Mouse (Mus musculus) forebrain, postnatal 0 days (tissue): ENCODE data around the gene AF067061. TPM values are rescaled to one million over a fixed set of nuclear protein-coding genes. Genes with fewer than 3 reads are reported as not detected.
"Not testable (repeated sequence)": the region's sequence is repeated elsewhere in the genome, so short reads cannot be mapped to it uniquely, and the experiment has no call there.

ENCODE experiments used
- ATAC-seq: fragments of 200-750 bp; cut with Nextera tagmentation; 2 replicates; pipeline ENCODE4 v1.8.0; 2017; ENCODE audit warnings: mild to moderate bottlenecking, moderate library complexity
- DNase-seq: peaks from one replicate; pipeline ENCODE4 v3.0.0-alpha.2; 2015
- H3K27ac ChIP-seq: fragments of 300-500 bp; sonication (generic); 2 replicates; pipeline ENCODE4 v1.5.1; 2014; ENCODE audit warnings: low read depth, mild to moderate bottlenecking, antibody characterized with exemption, low read length, moderate library complexity, mixed read lengths
- H3K27me3 ChIP-seq: fragments of 300-500 bp; sonication (generic); 2 replicates; pipeline ENCODE4 v1.6.1; 2014; ENCODE audit warnings: mild to moderate bottlenecking, low read length, mixed read lengths; ENCODE audit not compliant: insufficient read depth
- H3K36me3 ChIP-seq: fragments of 300-500 bp; sonication (generic); 2 replicates; pipeline ENCODE4 v1.6.1; 2014; ENCODE audit warnings: mild to moderate bottlenecking, moderate library complexity; ENCODE audit not compliant: insufficient read depth
- H3K4me1 ChIP-seq: fragments of 300-500 bp; sonication (generic); 2 replicates; pipeline ENCODE4 v1.6.1; 2014; ENCODE audit warnings: antibody characterized with exemption; ENCODE audit not compliant: insufficient read depth
- H3K4me2 ChIP-seq: fragments of 300-500 bp; sonication (generic); 2 replicates; pipeline ENCODE4 v1.6.1; 2014; ENCODE audit warnings: low read depth, mild to moderate bottlenecking, moderate library complexity
- H3K4me3 ChIP-seq: fragments of 300-500 bp; sonication (generic); 2 replicates; pipeline ENCODE4 v1.5.1; 2014; ENCODE audit warnings: low read depth, low read length, mixed read lengths
- H3K9ac ChIP-seq: fragments of 300-500 bp; sonication (generic); 2 replicates; pipeline ENCODE4 v1.6.1; 2014; ENCODE audit warnings: mild to moderate bottlenecking
- H3K9me3 ChIP-seq: fragments of 300-500 bp; sonication (generic); 2 replicates; pipeline ENCODE4 v1.6.1; 2016; ENCODE audit warnings: low read length
- CTCF ChIP-seq: sonication (generic); IDR thresholded peaks from 2 replicates; pipeline ENCODE4 v1.5.1; 2016; ENCODE audit warnings: antibody characterized with exemption, control low read depth, low read depth
- whole genome bisulfite sequencing: fragments of 180-500 bp; shearing (Covaris S2); extraction: QIAGEN DNeasy Blood & Tissue Kit; methylation state at CpG from one replicate; pipeline ENCODE4 v1.1.7; 2014; 5-methylcytosine and 5-hydroxymethylcytosine counted together
- polyA plus RNA-seq: library from polyadenylated mRNA; unstranded; fragments of >200 nt; fragmentation: Nextera tagmentation; extraction: Ambion mirVana; gene quantifications from 2 replicates; pipeline ENCODE4 v1.2.1, GENCODE M21; 2015
- total RNA-seq: library from RNA; depleted of rRNA; stranded (reverse); fragments of >200 nt; gene quantifications from 2 replicates; pipeline ENCODE4 v1.2.3, GENCODE M21; 2014; rRNA removed

The AF067061 gene
- total and polyA plus RNA-seq, 2 experiments from 2014 or later: not detected

DNA sequence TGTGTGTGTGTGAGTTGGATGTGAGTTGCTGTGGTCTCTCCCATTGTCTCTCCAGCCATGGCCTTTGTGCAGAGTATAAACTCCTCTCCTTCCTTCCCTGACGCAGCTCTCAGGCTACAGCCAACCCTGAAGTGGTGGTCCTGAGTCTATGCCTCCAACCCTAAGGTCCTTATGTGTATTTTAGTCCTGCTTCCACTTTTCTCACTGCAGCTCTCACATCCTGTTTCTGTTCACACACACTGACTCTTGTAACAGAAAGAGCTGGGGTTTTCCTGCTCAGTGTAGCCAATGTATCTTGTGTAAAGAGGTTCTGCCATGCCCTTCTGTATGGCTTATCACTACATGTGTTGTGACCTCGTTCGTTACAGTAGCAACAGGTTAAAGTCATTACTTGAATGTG, 3.2 kb upstream of the AF067061 start:
- H3K4me1 ChIP-seq, H3K9ac ChIP-seq, H3K9me3 ChIP-seq, ATAC-seq, H3K27ac ChIP-seq, H3K4me2 ChIP-seq, H3K36me3 ChIP-seq, DNase-seq, H3K4me3 ChIP-seq, H3K27me3 ChIP-seq: not testable (repeated sequence)
- WGBS: 70% methylated on average over 3 of the region's 3 CpGs

DNA sequence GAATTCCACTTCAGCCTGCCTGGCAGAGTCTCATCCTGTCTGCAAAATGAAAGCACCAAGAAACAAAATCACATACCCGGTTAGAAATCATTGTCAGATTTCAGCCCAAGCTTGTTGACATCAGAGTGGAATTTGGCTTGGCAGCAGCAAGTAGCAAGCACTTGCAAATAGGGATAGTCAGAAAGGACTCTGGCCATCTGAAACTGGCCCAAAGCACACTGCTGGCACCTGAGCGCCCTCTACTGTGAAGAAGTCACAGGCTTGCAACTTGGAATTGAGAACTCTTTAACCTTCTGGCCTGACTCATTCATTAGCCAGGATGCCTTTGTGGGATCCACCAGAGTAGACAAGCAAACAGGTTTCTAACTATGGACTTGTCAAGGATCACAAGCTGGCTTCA, 14.9 kb downstream of the AF067061 start:
- H3K9me3 ChIP-seq, H3K36me3 ChIP-seq, ATAC-seq, H3K9ac ChIP-seq, H3K27me3 ChIP-seq, H3K27ac ChIP-seq, DNase-seq, H3K4me2 ChIP-seq, H3K4me1 ChIP-seq, H3K4me3 ChIP-seq: not testable (repeated sequence)
- WGBS: 30% methylated on average over 2 of the region's 2 CpGs

DNA sequence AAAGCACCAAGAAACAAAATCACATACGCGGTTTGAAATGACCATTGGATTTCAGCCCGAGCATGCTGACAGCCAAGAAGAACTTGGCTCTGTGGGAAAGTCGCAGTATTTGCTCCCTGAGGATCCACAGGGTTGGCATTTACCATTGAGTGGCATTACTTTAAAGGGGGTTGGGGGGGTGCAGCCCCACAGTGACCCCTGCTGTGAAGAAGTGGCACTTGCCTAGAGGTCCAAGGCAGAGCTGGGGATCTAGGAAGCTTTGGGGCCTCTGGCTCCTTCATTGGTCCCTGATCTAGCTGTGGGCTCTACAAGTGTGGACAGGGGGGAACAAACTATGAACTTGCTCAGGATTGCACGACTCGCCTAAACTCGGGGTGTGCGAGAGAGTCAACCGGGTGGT, 15.9 kb downstream of the AF067061 start:
- no peak for TF ChIP-seq CTCF
- Histone ChIP-seq H3K4me2 (no peak overlapping the region), H3K27me3 (no peaks in the 10 kb centered on the region), H3K4me3 (no peak overlapping the region), H3K9me3 (no peaks in the 10 kb centered on the region), H3K36me3 (no peaks in the 10 kb centered on the region), H3K9ac (no peak overlapping the region), H3K4me1 (no peaks in the 10 kb centered on the region), H3K27ac (no peak overlapping the region)
- 90% methylated on average over 9 of the region's 9 CpGs for WGBS
- no peak for DNase-seq
- ATAC-seq: no peak

DNA sequence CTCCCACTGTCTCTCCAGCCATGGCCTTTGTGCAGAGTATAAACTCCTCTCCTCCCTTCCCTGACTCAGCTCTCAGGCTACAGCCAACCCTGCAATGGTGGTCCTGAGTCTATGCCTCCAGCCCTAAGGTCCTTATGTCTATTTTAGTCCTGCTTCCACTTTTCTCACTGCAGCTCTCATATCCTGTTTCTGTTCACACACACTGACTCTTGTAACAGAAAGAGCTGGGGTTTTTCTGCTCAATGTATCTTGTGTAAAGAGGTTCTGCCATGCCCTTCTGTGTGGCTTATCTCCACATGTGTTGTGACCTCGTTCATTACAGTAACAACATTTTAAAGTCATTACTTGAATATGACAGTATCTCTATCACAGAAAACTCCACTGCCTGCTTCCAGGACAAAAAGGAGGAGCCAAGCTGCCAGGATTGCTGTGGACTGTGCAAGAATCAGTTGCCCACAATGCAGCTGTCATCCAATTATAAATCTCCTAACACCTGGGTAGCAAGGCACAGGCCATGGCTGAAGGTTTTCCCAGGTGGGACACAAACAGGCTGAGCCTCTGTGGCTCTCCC, 36.5 kb downstream of the AF067061 start:
- no peaks in the 10 kb centered on the region for H3K4me1 ChIP-seq
- no peaks in the 10 kb centered on the region for H3K27me3 ChIP-seq
- no peak overlapping the region for H3K9ac ChIP-seq
- H3K36me3 ChIP-seq: no peaks in the 10 kb centered on the region
- ATAC-seq (no peak), DNase-seq (no peak)
- H3K27ac ChIP-seq: no peak overlapping the region
- no peak for TF ChIP-seq CTCF
- H3K4me3 ChIP-seq: no peak overlapping the region
- no peak overlapping the region for H3K4me2 ChIP-seq
- 61% methylated on average over 1 of the region's 1 CpGs for WGBS
- H3K9me3 ChIP-seq: no peaks in the 10 kb centered on the region

DNA sequence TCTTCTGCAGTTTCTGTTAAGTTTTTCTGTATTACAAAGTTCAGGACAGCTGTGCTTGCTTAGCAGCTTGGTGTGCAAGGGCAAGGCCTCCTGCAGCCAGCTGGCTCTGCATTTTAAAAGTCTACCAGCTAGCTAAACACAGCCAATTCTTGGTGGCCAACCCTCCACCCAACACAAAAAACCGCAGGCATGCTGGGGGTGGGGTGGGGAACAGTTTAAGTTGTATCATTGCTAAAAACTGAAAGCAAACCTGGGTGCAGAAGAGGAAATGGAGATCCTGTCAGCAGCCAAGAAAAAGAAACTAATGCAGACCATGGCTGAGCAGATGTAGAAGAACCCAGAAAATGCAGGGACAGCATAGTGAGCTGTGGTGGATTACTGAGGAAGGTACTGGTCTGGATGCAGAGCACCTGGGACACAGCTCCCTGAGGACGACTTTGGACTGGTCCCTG, 37.1 kb downstream of the AF067061 start, which contains the start of gene BC147527:
TSS of gene BC147527 (plus strand) at position 402 of the 452 bp plus-strand sequence.
- ATAC-seq (no peak), DNase-seq (no peak)
- H3K36me3 ChIP-seq: no peaks in the 10 kb centered on the region
- no peak within 1 kb of the TSS for H3K9ac ChIP-seq
- no peak within 1 kb of the TSS for H3K4me2 ChIP-seq
- no peak within 1 kb of the TSS for H3K27ac ChIP-seq
- no peaks in the 10 kb centered on the region for H3K9me3 ChIP-seq
- 38% methylated on average over 2 of the region's 2 CpGs for WGBS
- no peak within 1 kb of the TSS for H3K4me3 ChIP-seq
- no peaks in the 10 kb centered on the region for H3K27me3 ChIP-seq
- H3K4me1 ChIP-seq: no peaks in the 10 kb centered on the region
- no peak for TF ChIP-seq CTCF

DNA sequence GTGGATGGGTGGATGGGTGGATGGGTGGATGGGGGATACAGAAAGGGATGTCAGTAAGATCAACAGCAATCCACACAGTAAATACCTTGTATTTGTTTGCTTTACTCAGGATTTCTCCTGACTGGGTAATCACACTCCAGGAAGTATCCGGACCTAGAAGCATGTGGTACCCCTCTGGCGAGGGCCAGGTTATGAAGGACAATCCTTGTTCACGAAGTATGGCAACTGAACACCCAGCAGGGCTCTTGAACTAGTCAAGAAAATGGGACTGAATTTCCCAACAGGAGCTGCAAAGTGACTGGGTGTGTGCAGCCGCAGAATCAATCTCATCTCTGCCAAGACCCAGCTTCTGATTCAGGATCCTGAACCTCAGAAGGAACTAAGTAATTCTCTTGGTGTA, 37.9 kb downstream of the AF067061 start:
- ATAC-seq (no peak), DNase-seq (no peak)
- no peak overlapping the region for H3K4me3 ChIP-seq
- 81% methylated on average over 4 of the region's 4 CpGs for WGBS
- no peaks in the 10 kb centered on the region for H3K9me3 ChIP-seq
- no peak overlapping the region for H3K9ac ChIP-seq
- no peak overlapping the region for H3K4me2 ChIP-seq
- no peaks in the 10 kb centered on the region for H3K4me1 ChIP-seq
- no peaks in the 10 kb centered on the region for H3K36me3 ChIP-seq
- H3K27ac ChIP-seq: no peak overlapping the region
- H3K27me3 ChIP-seq: no peaks in the 10 kb centered on the region
- TF ChIP-seq CTCF: no peak

DNA sequence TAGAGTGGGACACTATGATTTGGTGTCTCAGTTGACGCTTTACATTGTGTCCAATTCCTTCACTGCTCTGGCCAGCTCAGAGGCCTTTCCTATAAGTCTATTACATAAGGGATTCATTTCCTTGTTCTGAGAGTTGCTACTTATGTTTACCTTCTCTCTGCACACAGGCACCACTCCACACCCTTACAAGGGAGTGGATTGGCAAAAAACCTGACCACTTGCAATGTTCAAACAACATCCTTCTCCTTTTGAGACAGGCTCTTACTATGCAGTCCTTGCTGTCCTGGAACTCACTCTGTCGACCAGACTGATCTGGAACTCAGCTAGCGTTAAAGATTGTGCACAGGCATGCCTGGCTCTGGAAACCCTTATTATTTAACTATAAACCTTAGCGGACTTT, 47.8 kb downstream of the AF067061 start:
- 81% methylated on average over 4 of the region's 4 CpGs for WGBS
- H3K4me1 ChIP-seq: no peaks in the 10 kb centered on the region

DNA sequence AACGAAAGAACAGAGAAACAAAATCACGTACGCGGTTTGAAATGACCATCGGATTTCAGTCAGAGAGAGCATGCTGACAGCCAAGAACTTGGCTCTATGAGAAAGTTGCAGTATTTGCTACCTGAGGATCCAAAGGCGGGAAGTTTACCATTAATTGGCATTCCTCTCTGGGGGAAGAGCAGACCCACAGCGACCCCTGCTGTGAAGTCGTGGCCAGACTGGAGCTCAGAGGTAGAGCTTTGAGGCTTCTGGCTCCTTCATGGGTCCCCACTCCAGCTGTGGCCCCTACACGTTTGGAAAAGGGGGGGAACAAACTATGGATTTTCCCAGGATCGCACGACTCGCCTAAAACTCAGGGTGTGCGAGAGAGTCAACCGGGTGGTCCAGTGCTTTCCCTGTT, 50.7 kb downstream of the AF067061 start:
- Histone ChIP-seq H3K27me3 (no peaks in the 10 kb centered on the region), H3K9me3 (no peaks in the 10 kb centered on the region), H3K9ac (no peak overlapping the region), H3K4me3 (no peak overlapping the region), H3K4me2 (no peak overlapping the region), H3K4me1 (no peaks in the 10 kb centered on the region), H3K27ac (no peak overlapping the region), H3K36me3 (no peaks in the 10 kb centered on the region)
- 45% methylated on average over 14 of the region's 14 CpGs for whole genome bisulfite sequencing
- peak; percentile 23; the same call in 1 of the 2 replicates for TF ChIP-seq CTCF
- no peak for DNase-seq
- ATAC-seq: no peak

More for the DNA sequence above, 47.8 kb downstream of the AF067061 start:
- no peak for ATAC-seq
- Histone ChIP-seq H3K27ac (no peak overlapping the region), H3K36me3 (no peaks in the 10 kb centered on the region), H3K4me3 (no peak overlapping the region), H3K9me3 (no peaks in the 10 kb centered on the region), H3K9ac (no peak overlapping the region), H3K4me2 (no peak overlapping the region), H3K27me3 (no peaks in the 10 kb centered on the region)
- TF ChIP-seq CTCF: no peak
- no peak for DNase-seq

Other genes with a start within 250 kb of the AF067061 start
- gene Gm36079, start 236.1 kb upstream of the AF067061 start, total RNA-seq: not detected in 2 replicates
- gene Gm36079, start 236.1 kb upstream of the AF067061 start, polyA plus RNA-seq: not detected in 2 replicates
- 0.15 TPM in 1 of 2 replicates, not detected in the other for gene Gm21188, start 210.9 kb upstream of the AF067061 start, total RNA-seq
- gene Gm21188, start 210.9 kb upstream of the AF067061 start, polyA plus RNA-seq: not detected in 2 replicates
- not detected in 2 replicates for gene Gm20767, start 122.9 kb upstream of the AF067061 start, total RNA-seq
- gene Gm20767, start 122.9 kb upstream of the AF067061 start, polyA plus RNA-seq: not detected in 2 replicates
- not detected in 2 replicates for gene Gm21818, start 90.7 kb upstream of the AF067061 start, total RNA-seq
- gene Gm21818, start 90.7 kb upstream of the AF067061 start, polyA plus RNA-seq: not detected in 2 replicates
- not detected in 2 replicates for gene Gm21762, start 47.2 kb upstream of the AF067061 start, total RNA-seq
- gene Gm21762, start 47.2 kb upstream of the AF067061 start, polyA plus RNA-seq: not detected in 2 replicates
- gene Gm21731, start 24.0 kb upstream of the AF067061 start, total RNA-seq: not detected in 2 replicates
- gene Gm21731, start 24.0 kb upstream of the AF067061 start, polyA plus RNA-seq: not detected in 2 replicates
- gene BC147527, start 37.3 kb downstream of the AF067061 start, total RNA-seq: not detected in 2 replicates
- 0.09 and 0.23 TPM in 2 replicates for gene BC147527, start 37.3 kb downstream of the AF067061 start, polyA plus RNA-seq
- gene Tcstv3, start 53.8 kb downstream of the AF067061 start, total RNA-seq: not detected in 2 replicates
- gene Tcstv3, start 53.8 kb downstream of the AF067061 start, polyA plus RNA-seq: not detected in 2 replicates